Mouse (Mus musculus): Measurements from ENCODE around the gene Shmt2. TPM values are rescaled to one million over a fixed set of nuclear protein-coding genes. Genes with fewer than 3 reads are reported as not detected.

Shmt2 gene
- 339 and 390 TPM in 2 replicates for polyA plus RNA-seq (2012; ENCODE audit: low replicate concordance)

DNA sequence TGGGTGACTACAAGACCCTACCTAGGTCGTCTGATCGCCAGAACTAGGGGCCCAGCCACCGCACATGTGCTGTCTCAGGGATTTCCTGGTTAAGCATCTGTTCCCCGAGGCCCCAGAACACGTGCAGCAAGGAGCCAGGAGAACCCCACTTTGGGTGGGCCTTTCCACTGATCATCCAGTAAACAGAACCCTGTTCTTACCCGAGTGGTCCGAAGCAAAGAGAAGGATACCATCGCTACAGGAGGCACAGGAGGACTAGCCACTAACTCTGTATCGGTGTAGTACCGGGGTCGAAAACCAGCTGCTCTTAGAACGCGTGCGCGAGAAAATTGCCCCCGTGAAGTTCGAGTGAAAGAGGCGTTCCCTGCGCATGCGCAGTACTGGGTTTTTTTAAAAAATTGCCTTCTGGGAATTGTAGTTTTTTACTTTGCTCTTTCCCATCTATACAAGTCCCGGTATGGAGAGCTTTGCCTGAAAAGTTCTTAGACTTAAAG is at the start of gene Shmt2:
TSS of gene Shmt2 (minus strand) at position 357 of the 494 bp plus-strand sequence.

DNA sequence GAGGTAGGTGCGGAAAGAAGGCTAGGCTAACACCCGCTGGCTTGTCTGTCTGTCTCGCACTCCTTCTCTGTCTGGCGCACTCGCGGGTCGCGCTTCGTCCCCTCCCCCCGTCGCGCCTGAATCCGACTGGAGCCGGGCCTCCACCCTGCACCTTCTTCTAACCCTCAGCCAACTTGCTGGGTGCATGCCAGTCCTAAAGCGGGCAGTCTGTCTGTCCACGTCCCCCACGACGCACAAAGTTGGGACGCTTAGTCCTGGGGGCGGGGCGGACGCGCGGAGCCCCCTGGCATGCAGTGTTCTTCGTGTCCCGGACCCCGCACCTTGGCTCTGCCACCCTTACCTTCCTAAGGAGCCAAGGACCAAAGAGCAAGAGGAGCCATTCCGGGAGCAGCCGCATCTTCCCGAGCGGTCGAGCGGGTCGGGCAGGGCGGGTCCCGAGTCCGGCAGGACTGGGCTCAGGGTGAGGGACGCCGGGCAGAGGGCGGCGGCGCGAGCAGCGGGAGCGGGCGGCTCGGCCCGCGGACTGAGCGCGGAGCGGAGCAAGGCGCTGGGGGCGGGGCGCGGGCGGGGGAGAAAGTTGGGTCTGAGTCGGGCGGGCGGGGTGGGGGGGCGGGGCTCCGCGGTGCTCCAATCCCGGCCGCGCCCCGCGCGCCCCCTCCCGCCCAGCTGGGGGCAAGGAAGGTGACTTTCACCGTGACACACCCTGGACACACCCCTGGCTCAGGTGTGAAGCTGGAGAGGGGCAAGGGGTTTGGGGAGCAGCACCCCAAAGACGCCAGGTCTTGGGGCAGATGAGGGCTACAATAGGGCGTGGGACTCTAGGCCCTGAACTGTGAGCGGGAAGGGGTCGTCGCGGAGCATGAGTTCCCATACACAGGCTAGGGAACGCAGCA is 12.0 kb upstream of the Shmt2 start, which contains the start of gene Nxph4:
TSS of gene Nxph4 (minus strand) at position 524 of the 893 bp plus-strand sequence.

DNA sequence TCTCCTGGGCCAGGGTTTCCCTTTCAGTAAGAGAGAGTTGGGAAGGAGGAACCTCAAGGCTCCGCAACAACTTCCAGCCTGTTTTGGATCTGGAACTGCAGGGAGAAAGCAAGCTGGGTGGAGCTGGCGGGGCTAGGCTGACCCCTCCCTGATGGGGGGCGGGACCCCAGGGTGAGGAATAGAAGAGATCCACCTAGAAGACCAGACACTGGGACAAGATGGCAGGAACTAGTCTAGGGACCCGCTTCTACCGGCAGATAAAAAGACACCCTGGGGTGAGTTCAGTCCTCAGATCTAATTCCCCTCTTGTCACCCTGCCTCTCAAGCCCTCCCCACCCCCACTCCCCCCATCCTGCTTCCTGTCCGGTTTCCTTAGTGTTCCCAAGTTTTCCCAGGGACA is 7.5 kb downstream of the Shmt2 start, which contains the start of gene Ndufa4l2:
TSS of gene Ndufa4l2 (plus strand) at position 204 of the 400 bp plus-strand sequence.

DNA sequence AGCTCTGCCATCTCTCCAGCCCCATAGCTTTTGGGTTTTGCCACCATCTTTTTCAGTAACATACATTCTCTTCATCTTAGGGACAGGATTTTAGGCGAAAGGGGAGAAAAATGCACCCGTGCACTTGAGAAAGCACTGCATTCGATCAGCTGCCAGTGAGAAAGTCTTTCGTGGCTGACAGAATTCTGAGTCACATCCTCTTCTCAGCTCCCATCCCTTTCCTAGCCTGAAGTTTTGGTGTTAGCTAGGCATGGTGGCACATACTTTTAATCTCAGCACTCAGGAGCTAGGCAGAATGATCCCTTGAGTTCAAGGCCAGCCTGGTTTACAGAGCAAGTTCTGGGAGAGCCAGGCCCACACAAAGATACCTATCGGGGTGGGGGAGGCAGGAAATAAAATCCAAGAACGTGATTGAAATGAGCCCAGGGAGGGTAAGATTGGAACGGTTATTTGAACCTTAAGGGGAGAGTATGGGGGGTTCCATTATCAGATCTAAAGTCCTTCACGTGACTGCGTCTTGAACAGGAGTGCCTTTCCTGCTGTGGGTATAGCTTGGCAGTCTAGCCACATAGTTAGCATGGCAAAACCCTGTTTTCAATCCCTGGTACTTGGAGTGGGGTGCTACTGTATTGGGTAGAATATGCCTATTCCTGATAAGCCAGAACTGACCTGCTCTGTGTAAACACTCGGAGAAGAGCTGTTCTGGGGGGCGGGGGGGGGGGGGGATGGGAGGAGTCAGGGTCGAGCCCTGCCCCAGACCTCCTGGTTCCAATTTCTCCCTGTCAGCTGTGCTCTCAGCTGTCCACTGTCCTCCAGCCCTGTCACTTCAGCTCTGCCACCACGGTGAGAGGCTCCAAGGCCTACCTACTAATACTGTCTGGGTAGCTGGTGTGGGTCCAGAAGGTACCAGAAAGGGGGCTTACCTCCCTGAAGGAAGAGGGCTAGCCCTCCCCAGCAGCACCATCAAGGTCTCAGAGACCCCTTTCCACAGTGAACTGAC is 21.1 kb downstream of the Shmt2 start, which contains the start of gene Stac3:
TSS of gene Stac3 (plus strand) at position 793 of the 1,000 bp plus-strand sequence.

Other genes with a start within 250 kb of the Shmt2 start
- 482 and 702 TPM in 2 replicates for gene Mbd6, start 233.4 kb downstream of the Shmt2 start, polyA plus RNA-seq (2012; ENCODE audit: low replicate concordance)
- 21.6 and 105 TPM in 2 replicates for gene Mars, start 210.7 kb downstream of the Shmt2 start, polyA plus RNA-seq (2012; ENCODE audit: low replicate concordance)
- 11.2 and 19.8 TPM in 2 replicates for gene Arhgap9, start 200.5 kb downstream of the Shmt2 start, polyA plus RNA-seq (2012; ENCODE audit: low replicate concordance)
- not detected in 2 replicates for gene Gli1, start 180.5 kb downstream of the Shmt2 start, polyA plus RNA-seq (2012; ENCODE audit: low replicate concordance)
- not detected in 2 replicates for gene Inhbe, start 168.0 kb downstream of the Shmt2 start, polyA plus RNA-seq (2012; ENCODE audit: low replicate concordance)
- gene Inhbc, start 152.0 kb downstream of the Shmt2 start, polyA plus RNA-seq (2012; ENCODE audit: low replicate concordance) = not detected in 2 replicates
- gene R3hdm2, start 142.1 kb downstream of the Shmt2 start, polyA plus RNA-seq (2012; ENCODE audit: low replicate concordance) = 89.6 and 133 TPM in 2 replicates
- 0.28 and 0.34 TPM in 2 replicates for gene Stac3, start 20.8 kb downstream of the Shmt2 start, polyA plus RNA-seq (2012; ENCODE audit: low replicate concordance)
- 3.2 and 4.0 TPM in 2 replicates for gene Ndufa4l2, start 7.5 kb downstream of the Shmt2 start, polyA plus RNA-seq (2012; ENCODE audit: low replicate concordance)
- not detected in 2 replicates for gene Nxph4, start 12.1 kb upstream of the Shmt2 start, polyA plus RNA-seq (2012; ENCODE audit: low replicate concordance)
- 73.7 and 96.9 TPM in 2 replicates for gene Lrp1, start 98.7 kb upstream of the Shmt2 start, polyA plus RNA-seq (2012; ENCODE audit: low replicate concordance)
- gene Stat6, start 120.5 kb upstream of the Shmt2 start, polyA plus RNA-seq (2012; ENCODE audit: low replicate concordance) = 9.7 and 120 TPM in 2 replicates
- gene Nemp1, start 144.5 kb upstream of the Shmt2 start, polyA plus RNA-seq (2012; ENCODE audit: low replicate concordance) = 3.4 and 6.8 TPM in 2 replicates
- 56.8 and 64.3 TPM in 2 replicates for gene Nab2, start 146.1 kb upstream of the Shmt2 start, polyA plus RNA-seq (2012; ENCODE audit: low replicate concordance)
- gene Myo1a, start 182.7 kb upstream of the Shmt2 start, polyA plus RNA-seq (2012; ENCODE audit: low replicate concordance) = 0.12 and 0.22 TPM in 2 replicates
- 0.77 and 2.2 TPM in 2 replicates for gene Tac2, start 202.0 kb upstream of the Shmt2 start, polyA plus RNA-seq (2012; ENCODE audit: low replicate concordance)
- 1.2 and 2.7 TPM in 2 replicates for gene Zbtb39, start 217.1 kb upstream of the Shmt2 start, polyA plus RNA-seq (2012; ENCODE audit: low replicate concordance)
- 0.93 and 12.9 TPM in 2 replicates for gene Gpr182, start 229.3 kb upstream of the Shmt2 start, polyA plus RNA-seq (2012; ENCODE audit: low replicate concordance)
- gene Rdh1, start 237.3 kb upstream of the Shmt2 start, polyA plus RNA-seq (2012; ENCODE audit: low replicate concordance) = 0.07 TPM in 1 of 2 replicates, not detected in the other
- not detected in 2 replicates for gene Rdh16f1, start 237.3 kb upstream of the Shmt2 start, polyA plus RNA-seq (2012; ENCODE audit: low replicate concordance)